21 mouse cellular contexts compared by ENCODE assay signal in the genomic region with DNA sequence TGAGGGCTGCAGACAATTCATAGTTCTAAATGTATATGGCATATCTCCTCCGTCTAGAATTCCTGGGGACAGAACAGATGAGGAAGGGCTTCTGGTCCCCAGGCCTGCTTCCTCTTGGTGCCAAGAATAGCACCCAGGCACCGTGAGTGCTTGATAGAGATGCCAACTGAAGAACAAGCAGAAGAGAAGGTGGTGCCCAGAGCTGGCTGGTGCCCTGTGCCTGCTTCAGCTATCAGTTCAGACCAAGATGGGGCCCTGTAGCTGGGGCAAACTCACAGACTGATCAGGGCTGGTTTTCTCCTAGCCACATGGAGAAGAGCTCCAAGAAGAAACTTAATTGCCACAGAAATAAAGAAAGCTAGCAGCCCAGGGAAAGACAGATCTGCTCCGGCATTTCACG.
DNase-seq lines count a peak whose midpoint lies in the region; ATAC-seq and TF ChIP-seq lines count a peak whose summit lies in the region.
"Had no signal": no experiment of that assay in that cellular context is flagged by ENCODE, and none has a peak within 500 bp of the region (broad histone marks: within the 10 kb centered on the region; RNA-seq: fewer than 3 reads in every experiment).

No protein-coding gene starts in this region.

- no peak for TF ChIP-seq CTCF in layer of hippocampus, adult 2 months (conservative IDR thresholded peaks at IDR 0.05)

- H3K36me3 ChIP-seq in heart, embryonic 12.5 days, result no peaks in the 10 kb centered on the region
- H3K36me3 ChIP-seq: embryonic facial prominence, embryonic 12.5 days; forebrain, embryonic 12.5 days; heart, embryonic 15.5 days; hindbrain, embryonic 10.5 days; intestine, embryonic 15.5 days had no signal

- 71% methylated on average over 4 of the region's 4 CpGs for WGBS in heart, embryonic 12.5 days

- no peak overlapping the region for H3K9ac ChIP-seq in heart, embryonic 12.5 days
- H3K9ac ChIP-seq: embryonic facial prominence, embryonic 12.5 days; forebrain, embryonic 12.5 days; forebrain, postnatal 0 days; heart, embryonic 15.5 days; hindbrain, embryonic 14.5 days; intestine, embryonic 15.5 days had no signal

- H3K27ac ChIP-seq in heart, embryonic 12.5 days (ENCODE audit: poor library complexity, severe bottlenecking), result no peak overlapping the region
- no peak overlapping the region; the same call in 1 of the 2 replicates for H3K27ac ChIP-seq in layer of hippocampus, adult 2 months
- H3K27ac ChIP-seq: embryonic facial prominence, embryonic 12.5 days; forebrain, embryonic 12.5 days; heart, embryonic 15.5 days; hindbrain, embryonic 10.5 days; hindbrain, embryonic 14.5 days; intestine, embryonic 15.5 days had no signal

- ATAC-seq in heart, embryonic 12.5 days (ENCODE audit: insufficient number of reproducible peaks, low FRiP score), result no peak
- ATAC-seq: forebrain, postnatal 0 days; intestine, embryonic 15.5 days had no signal

- no peaks in the 10 kb centered on the region; the same call in none of the 2 replicates for H3K27me3 ChIP-seq in heart, embryonic 12.5 days (replicated peaks)
- H3K27me3 ChIP-seq: embryonic facial prominence, embryonic 12.5 days; intestine, embryonic 15.5 days had no signal

- intact Hi-C loops in heart, postnatal 14 days (cut with DNase I), result no loop called here

- no peak overlapping the region for H3K4me2 ChIP-seq in heart, embryonic 12.5 days
- H3K4me2 ChIP-seq: embryonic facial prominence, embryonic 12.5 days; forebrain, embryonic 12.5 days; heart, embryonic 15.5 days; hindbrain, embryonic 14.5 days; intestine, embryonic 15.5 days had no signal

- H3K4me3 ChIP-seq in heart, embryonic 12.5 days, result no peak overlapping the region
- no peak overlapping the region for H3K4me3 ChIP-seq in layer of hippocampus, adult 2 months
- H3K4me3 ChIP-seq: embryonic facial prominence, embryonic 12.5 days; forebrain, embryonic 12.5 days; heart, embryonic 15.5 days; hindbrain, embryonic 10.5 days; intestine, embryonic 15.5 days had no signal

- DNase-seq in heart, adult 8-10 months (ENCODE audit: low spot score), result peak; percentile 10
- peak; percentile 42 for DNase-seq in layer of hippocampus, adult 9-11 months
- no peak for DNase-seq in layer of hippocampus, adult 2 months (ENCODE audit: low spot score in 2 of 2)
- peak; percentile 33 for DNase-seq in brain, adult 2 months (ENCODE audit: low read depth, low spot score)
- peak; percentile 3 to 15 for DNase-seq in heart, postnatal 14 days
- DNase-seq in cerebellum, adult 8-10 months, result no peak
- DNase-seq: adrenal gland, adult 2 months; adrenal gland, postnatal 25 days; cerebellum, adult 2 months; cerebellum, postnatal 14 days; embryo, embryonic 11 days; forebrain, postnatal 0 days; gastrocnemius, postnatal 36 days; kidney, adult 18-20 months had no signal

- peaks cover 13% of the 10 kb centered on the region; the same call in 1 of the 2 replicates for H3K4me1 ChIP-seq in heart, embryonic 12.5 days (replicated peaks)
- H3K4me1 ChIP-seq: embryonic facial prominence, embryonic 12.5 days; heart, embryonic 15.5 days; intestine, embryonic 15.5 days had no signal

- 0 out of 2 replicates have a peak, but pooled peaks cover 6% of the 10 kb centered on the region for H3K9me3 ChIP-seq in heart, embryonic 12.5 days (replicated peaks)
- H3K9me3 ChIP-seq: embryonic facial prominence, embryonic 12.5 days; forebrain, embryonic 12.5 days; heart, embryonic 15.5 days; hindbrain, embryonic 10.5 days; intestine, embryonic 15.5 days had no signal

Comparison
In these comparisons a context has a peak if more than half of its experiments do, and no peak if none do; other contexts are left out.
1. DNase-seq: peak in heart, adult 8-10 months (single experiment), layer of hippocampus, adult 9-11 months (single experiment), brain, adult 2 months (single experiment) and heart, postnatal 14 days (2 of 2); none in layer of hippocampus, adult 2 months (0 of 2) and cerebellum, adult 8-10 months (single experiment).